Mouse (Mus musculus): Measurements from ENCODE around the gene Tsr1. TPM values are rescaled to one million over a fixed set of nuclear protein-coding genes. Genes with fewer than 3 reads are reported as not detected.

Gene Tsr1
- polyA plus RNA-seq, 1 experiment: 12.2 TPM

- WGBS: 64% methylated on average over 2 of the region's 2 CpGs
- DNase-seq (ENCODE audit: low read depth, low spot score): no peak
Observed at GRCm38 (mm10) chr11:74957600-74957999, 59.7 kb downstream of the Tsr1 start.

Other genes with a start within 250 kb of the Tsr1 start
- gene Cluh, start 248.6 kb upstream of the Tsr1 start, polyA plus RNA-seq (2012; rRNA removed): 72.5 and 87.3 TPM in 2 replicates
- 19.1 and 24.0 TPM in 2 replicates for gene Pafah1b1, start 173.4 kb upstream of the Tsr1 start, polyA plus RNA-seq (2012; rRNA removed)
- gene Mettl16, start 127.2 kb upstream of the Tsr1 start, polyA plus RNA-seq (2012; rRNA removed): 2.9 and 3.2 TPM in 2 replicates
- 10.9 and 11.8 TPM in 2 replicates for gene Mnt, start 67.2 kb upstream of the Tsr1 start, polyA plus RNA-seq (2012; rRNA removed)
- gene Sgsm2, start 1.0 kb upstream of the Tsr1 start, polyA plus RNA-seq (2012; rRNA removed): 8.3 and 10.6 TPM in 2 replicates
- 13.5 and 18.7 TPM in 2 replicates for gene Smg6, start 27.8 kb downstream of the Tsr1 start, polyA plus RNA-seq (2012; rRNA removed)
- gene Srr, start 27.9 kb downstream of the Tsr1 start, polyA plus RNA-seq (2012; rRNA removed): 8.6 and 15.9 TPM in 2 replicates